Mouse (Mus musculus) liver, adult 2 months (tissue): ENCODE measurements around the gene Rap1gap. TPM values are rescaled to one million over a fixed set of nuclear protein-coding genes. Genes with fewer than 3 reads are reported as not detected.
A peak's percentile ranks its signal among the peaks of the same experiment; 100 is the strongest.

Source experiments
- DNase-seq: peaks from one replicate; pipeline ENCODE4 v3.0.0-alpha.2; 2011; ENCODE audit warnings: low read depth, low spot score; ENCODE audit errors: extremely low read depth
- H3K27ac ChIP-seq: fragments of 200-500 bp; replicated peaks from 2 replicates; pipeline ENCODE4 v1.5.1; 2012; ENCODE audit warnings: low read depth, mild to moderate bottlenecking, control low read depth, inconsistent platforms, low read length; ENCODE audit not compliant: insufficient read depth
- H3K27me3 ChIP-seq: fragments of 200-500 bp; 2 replicates; pipeline ENCODE4 v1.6.1; 2012; ENCODE audit warnings: mild to moderate bottlenecking, moderate library complexity, low read length, inconsistent platforms; ENCODE audit not compliant: control insufficient read depth, insufficient read depth
- H3K36me3 ChIP-seq: fragments of 200-500 bp; 2 replicates; pipeline ENCODE4 v1.6.1; 2012; ENCODE audit warnings: low read length, inconsistent platforms; ENCODE audit not compliant: control insufficient read depth, insufficient read depth
- H3K4me1 ChIP-seq: fragments of 200-500 bp; 2 replicates; pipeline ENCODE4 v1.6.1; 2011; ENCODE audit warnings: low read length; ENCODE audit not compliant: control insufficient read depth, insufficient read depth
- H3K4me3 ChIP-seq: fragments of 200-500 bp; 2 replicates; pipeline ENCODE4 v1.5.1; 2011; ENCODE audit warnings: low read depth, mild to moderate bottlenecking, control low read depth, low read length, moderate library complexity; ENCODE audit not compliant: insufficient read depth
- H3K79me2 ChIP-seq: fragments of 200-500 bp; 2 replicates; pipeline ENCODE4 v1.6.1; 2012; ENCODE audit warnings: inconsistent platforms, mild to moderate bottlenecking, low read length, moderate library complexity; ENCODE audit not compliant: control insufficient read depth, insufficient read depth
- H3K9ac ChIP-seq: fragments of 200-500 bp; 2 replicates; pipeline ENCODE4 v1.6.1; 2012; ENCODE audit warnings: low read depth, mild to moderate bottlenecking, control low read depth, inconsistent platforms, low read length
- CTCF ChIP-seq: fragments of 200-500 bp; IDR thresholded peaks from 2 replicates; pipeline ENCODE4 v1.5.1; 2011; ENCODE audit warnings: low read depth, low read length, control low read depth
- POLR2A ChIP-seq: fragments of 200-500 bp; IDR thresholded peaks from 2 replicates; pipeline ENCODE4 v1.6.1; 2011; ENCODE audit warnings: low read length, control low read depth; ENCODE audit not compliant: insufficient read depth; ENCODE audit errors: extremely low read depth
- WGBS: fragments of 180-500 bp; shearing (Covaris S2); methylation state at CpG from one replicate; pipeline ENCODE4 v1.1.7; 2018; 5-methylcytosine and 5-hydroxymethylcytosine counted together
- polyA plus RNA-seq: library from polyadenylated mRNA; depleted of rRNA; stranded (reverse); fragments of >200 nt; gene quantifications from 2 replicates; pipeline ENCODE4 v1.2.3, GENCODE M21; 2012
- total RNA-seq: library from RNA; depleted of rRNA; stranded (reverse); fragments of >200 nt; gene quantifications from 2 replicates; pipeline ENCODE4 v1.2.3, GENCODE M21; 2014

Gene Rap1gap
- total and polyA plus RNA-seq, 2 experiments: 2.9 to 11.5 TPM

GRCm38 (mm10) chr4:137712963-137713362, 48.4 kb downstream of the Rap1gap start:
- no peaks in the 10 kb centered on the region for H3K4me1 ChIP-seq
- no peak for DNase-seq
- H3K27ac ChIP-seq: no peak overlapping the region
- H3K4me3 ChIP-seq: no peak overlapping the region
- no peak overlapping the region for H3K9ac ChIP-seq
- no peak for TF ChIP-seq POLR2A
- no peak for TF ChIP-seq CTCF
- no peaks in the 10 kb centered on the region for H3K27me3 ChIP-seq
- WGBS: 82% methylated on average over 13 of the region's 13 CpGs
- H3K79me2 ChIP-seq: no peaks in the 10 kb centered on the region
- H3K36me3 ChIP-seq: no peaks in the 10 kb centered on the region

- DNase-seq: no peak
Measured at GRCm38 (mm10) chr4:137714020-137714624, 49.6 kb downstream of the Rap1gap start.

GRCm38 (mm10) chr4:137717005-137717404, 52.5 kb downstream of the Rap1gap start:
- no peak for DNase-seq
- WGBS: 78% methylated on average over 7 of the region's 7 CpGs
- Histone ChIP-seq H3K79me2 (no peaks in the 10 kb centered on the region), H3K27me3 (no peaks in the 10 kb centered on the region), H3K27ac (no peak overlapping the region), H3K4me3 (no peak overlapping the region), H3K4me1 (no peaks in the 10 kb centered on the region), H3K9ac (no peak overlapping the region), H3K36me3 (no peaks in the 10 kb centered on the region)
- no peak for TF ChIP-seq CTCF
- TF ChIP-seq POLR2A: no peak

More at GRCm38 (mm10) chr4:137714020-137714624, 49.6 kb downstream of the Rap1gap start:
- Histone ChIP-seq H3K9ac (no peak overlapping the region), H3K79me2 (no peaks in the 10 kb centered on the region), H3K27me3 (no peaks in the 10 kb centered on the region), H3K4me1 (no peaks in the 10 kb centered on the region), H3K36me3 (no peaks in the 10 kb centered on the region), H3K4me3 (no peak overlapping the region), H3K27ac (no peak overlapping the region)
- 63% methylated on average over 8 of the region's 8 CpGs for WGBS
- TF ChIP-seq POLR2A: no peak
- peak; percentile 56 for TF ChIP-seq CTCF

GRCm38 (mm10) chr4:137717671-137718070, 53.1 kb downstream of the Rap1gap start:
- WGBS: 79% methylated on average over 15 of the region's 15 CpGs
- H3K27me3 ChIP-seq: no peaks in the 10 kb centered on the region
- TF ChIP-seq CTCF: no peak
- no peak for TF ChIP-seq POLR2A

GRCm38 (mm10) chr4:137719378-137720077, 55.0 kb downstream of the Rap1gap start:
- H3K27ac ChIP-seq: no peak overlapping the region
- no peak overlapping the region for H3K4me3 ChIP-seq
- WGBS: 74% methylated on average over 15 of the region's 15 CpGs
- H3K9ac ChIP-seq: no peak overlapping the region
- no peaks in the 10 kb centered on the region for H3K27me3 ChIP-seq
- no peak for DNase-seq
- H3K79me2 ChIP-seq: no peaks in the 10 kb centered on the region
- H3K36me3 ChIP-seq: no peaks in the 10 kb centered on the region
- TF ChIP-seq CTCF: no peak
- no peak for TF ChIP-seq POLR2A
- H3K4me1 ChIP-seq: no peaks in the 10 kb centered on the region

More at GRCm38 (mm10) chr4:137717671-137718070, 53.1 kb downstream of the Rap1gap start:
- Histone ChIP-seq H3K4me1 (no peaks in the 10 kb centered on the region), H3K9ac (no peak overlapping the region), H3K27ac (no peak overlapping the region), H3K36me3 (no peaks in the 10 kb centered on the region), H3K4me3 (no peak overlapping the region), H3K79me2 (no peaks in the 10 kb centered on the region)
- no peak for DNase-seq

- WGBS: 91% methylated on average over 15 of the region's 15 CpGs
Measured at GRCm38 (mm10) chr4:137721563-137721962, 57.0 kb downstream of the Rap1gap start.

More at GRCm38 (mm10) chr4:137721563-137721962, 57.0 kb downstream of the Rap1gap start:
- Histone ChIP-seq H3K4me3 (no peak overlapping the region), H3K9ac (no peak overlapping the region), H3K27me3 (no peaks in the 10 kb centered on the region), H3K27ac (no peak overlapping the region), H3K4me1 (no peaks in the 10 kb centered on the region), H3K79me2 (no peaks in the 10 kb centered on the region), H3K36me3 (no peaks in the 10 kb centered on the region)
- DNase-seq: no peak
- TF ChIP-seq CTCF (no peak), POLR2A (no peak)
